Mouse (Mus musculus): ENCODE results near the gene Noxo1. TPM values are rescaled to one million over a fixed set of nuclear protein-coding genes. Genes with fewer than 3 reads are reported as not detected.

Gene Noxo1
- polyA plus RNA-seq, 1 experiment from 2014 or later, result 1.3 TPM

DNA sequence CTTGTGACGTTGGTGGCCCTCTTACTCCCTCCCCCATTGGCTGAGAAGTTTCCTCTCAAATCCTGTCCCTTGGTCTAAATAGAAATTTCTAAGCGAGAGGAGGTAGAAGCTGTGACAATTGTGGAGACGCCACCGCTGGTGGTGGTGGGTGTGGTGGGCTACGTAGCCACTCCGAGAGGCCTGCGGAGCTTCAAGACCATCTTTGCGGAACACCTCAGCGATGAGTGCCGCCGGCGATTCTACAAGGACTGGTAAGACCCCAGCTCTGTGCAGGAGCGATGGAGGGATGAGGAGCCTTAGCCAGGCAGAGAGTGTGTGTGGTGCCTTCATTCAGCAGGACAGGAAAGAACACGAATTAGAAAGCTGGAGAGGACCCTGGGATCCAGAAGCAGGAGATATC lies 34.8 kb downstream of the Noxo1 start:
- ATAC-seq (ENCODE audit: insufficient number of reproducible peaks, low FRiP score), result no peak
- no peak overlapping the region for H3K27ac ChIP-seq (ENCODE audit: poor library complexity, severe bottlenecking)
- H3K9me3 ChIP-seq (replicated peaks), result no peaks in the 10 kb centered on the region
- H3K4me2 ChIP-seq, result no peak overlapping the region
- no peak overlapping the region for H3K9ac ChIP-seq
- peaks cover 14% of the 10 kb centered on the region for H3K4me1 ChIP-seq (replicated peaks)
- H3K36me3 ChIP-seq, result no peaks in the 10 kb centered on the region
- WGBS, result 80% methylated on average over 14 of the region's 14 CpGs
- H3K27me3 ChIP-seq (replicated peaks), result peaks cover 10% of the 10 kb centered on the region; the same call in 1 of the 2 replicates
- no peak overlapping the region for H3K4me3 ChIP-seq

DNA sequence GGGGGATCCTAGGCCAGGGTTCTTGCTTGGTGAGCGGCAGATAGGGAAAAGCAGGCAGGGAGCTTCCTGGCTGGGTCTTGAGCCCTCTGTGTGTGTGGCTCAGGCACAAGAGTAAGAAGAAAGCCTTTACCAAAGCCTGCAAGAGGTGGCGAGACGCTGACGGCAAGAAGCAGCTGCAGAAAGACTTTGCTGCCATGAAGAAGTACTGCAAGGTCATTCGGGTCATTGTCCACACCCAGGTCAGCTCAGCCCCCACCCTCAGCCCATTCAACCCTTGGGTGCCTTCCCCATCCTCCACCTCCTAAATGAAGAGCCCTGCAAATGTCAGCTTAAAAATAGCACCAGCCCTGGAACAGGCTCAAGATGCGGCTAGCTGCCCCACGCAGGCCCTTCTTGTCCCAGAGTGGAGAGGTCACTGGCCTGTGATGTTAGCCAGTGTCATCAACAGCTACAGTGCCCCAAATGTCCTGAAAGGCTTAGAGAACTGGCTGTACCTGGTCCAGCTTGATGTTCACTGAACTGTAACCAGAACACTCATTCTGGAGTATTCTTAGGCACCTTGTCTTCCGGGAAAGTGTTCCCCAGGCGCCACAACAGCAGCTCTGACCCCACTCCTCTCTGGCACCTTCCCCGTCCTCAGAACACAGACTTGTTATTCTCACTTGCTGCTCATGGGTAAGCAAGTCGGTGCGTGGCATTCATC lies 36.4 kb downstream of the Noxo1 start:
- no peaks in the 10 kb centered on the region for H3K36me3 ChIP-seq
- no peak overlapping the region for H3K9ac ChIP-seq
- H3K4me2 ChIP-seq, result no peak overlapping the region
- H3K27ac ChIP-seq (ENCODE audit: poor library complexity, severe bottlenecking), result peak overlapping the region; percentile 36; the same call in 1 of the 2 replicates
- H3K27me3 ChIP-seq (replicated peaks), result peaks cover 9% of the 10 kb centered on the region; the same call in 1 of the 2 replicates
- peaks cover 24% of the 10 kb centered on the region for H3K4me1 ChIP-seq (replicated peaks)
- no peak for ATAC-seq (ENCODE audit: insufficient number of reproducible peaks, low FRiP score)
- no peak overlapping the region for H3K4me3 ChIP-seq
- 64% methylated on average over 12 of the region's 12 CpGs for WGBS
- H3K9me3 ChIP-seq (replicated peaks), result no peaks in the 10 kb centered on the region

DNA sequence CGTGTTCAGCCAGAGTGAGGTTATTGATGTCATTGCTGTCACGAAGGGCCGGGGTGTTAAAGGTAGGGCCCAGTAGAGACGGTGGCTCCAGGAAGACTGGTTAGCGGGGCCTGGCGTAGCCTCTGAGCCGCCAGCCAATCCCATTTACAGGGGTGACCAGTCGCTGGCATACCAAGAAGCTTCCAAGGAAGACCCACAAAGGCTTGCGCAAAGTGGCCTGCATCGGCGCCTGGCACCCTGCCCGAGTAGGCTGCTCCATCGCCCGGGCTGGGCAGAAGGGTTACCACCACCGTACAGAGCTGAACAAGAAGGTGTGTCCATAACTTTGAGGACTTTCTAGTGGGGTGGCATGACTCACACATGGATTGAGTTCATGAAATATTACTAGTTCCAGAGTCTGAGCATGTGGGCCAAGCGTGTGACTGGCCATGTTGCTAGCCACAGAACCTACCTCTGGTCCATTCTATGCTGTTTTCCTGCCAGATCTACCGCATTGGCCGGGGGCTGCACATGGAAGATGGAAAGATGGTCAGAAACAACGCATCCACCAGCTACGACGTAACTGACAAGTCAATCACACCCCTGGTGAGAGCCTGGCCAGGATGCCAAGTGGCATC lies 37.5 kb downstream of the Noxo1 start:
- no peak for ATAC-seq (ENCODE audit: insufficient number of reproducible peaks, low FRiP score)

GRCm38 (mm10) chr17:24734513-24734912 lies 38.5 kb downstream of the Noxo1 start:
- Histone ChIP-seq H3K4me3 (no peak overlapping the region), H3K4me2 (no peak overlapping the region), H3K4me1 (replicated peaks) (peaks cover 30% of the 10 kb centered on the region), H3K9me3 (replicated peaks) (no peaks in the 10 kb centered on the region), H3K27ac (ENCODE audit: poor library complexity, severe bottlenecking) (no peak overlapping the region), H3K36me3 (no peaks in the 10 kb centered on the region), H3K9ac (no peak overlapping the region), H3K27me3 (replicated peaks) (no peaks in the 10 kb centered on the region)
- WGBS, result 79% methylated on average over 1 of the region's 1 CpGs
- no peak for ATAC-seq (ENCODE audit: insufficient number of reproducible peaks, low FRiP score)

More for the DNA sequence above, 37.5 kb downstream of the Noxo1 start:
- Histone ChIP-seq H3K4me3 (no peak overlapping the region), H3K9me3 (replicated peaks) (no peaks in the 10 kb centered on the region), H3K36me3 (no peaks in the 10 kb centered on the region), H3K27me3 (replicated peaks) (no peaks in the 10 kb centered on the region), H3K4me2 (no peak overlapping the region), H3K4me1 (replicated peaks) (peaks cover 30% of the 10 kb centered on the region), H3K27ac (ENCODE audit: poor library complexity, severe bottlenecking) (no peak overlapping the region), H3K9ac (no peak overlapping the region)
- 86% methylated on average over 21 of the region's 21 CpGs for WGBS

GRCm38 (mm10) chr17:24735446-24735845 lies 39.4 kb downstream of the Noxo1 start:
- Histone ChIP-seq H3K27me3 (replicated peaks) (no peaks in the 10 kb centered on the region), H3K4me1 (replicated peaks) (peaks cover 30% of the 10 kb centered on the region), H3K4me2 (0 out of 2 replicates have a peak overlapping the region, but pooled peaks have one; percentile 79), H3K27ac (ENCODE audit: poor library complexity, severe bottlenecking) (no peak overlapping the region), H3K9me3 (replicated peaks) (no peaks in the 10 kb centered on the region), H3K36me3 (peaks cover 7% of the 10 kb centered on the region; the same call in 1 of the 2 replicates), H3K9ac (no peak overlapping the region), H3K4me3 (no peak overlapping the region)
- no peak for ATAC-seq (ENCODE audit: insufficient number of reproducible peaks, low FRiP score)
- WGBS, result 84% methylated on average over 7 of the region's 7 CpGs

DNA sequence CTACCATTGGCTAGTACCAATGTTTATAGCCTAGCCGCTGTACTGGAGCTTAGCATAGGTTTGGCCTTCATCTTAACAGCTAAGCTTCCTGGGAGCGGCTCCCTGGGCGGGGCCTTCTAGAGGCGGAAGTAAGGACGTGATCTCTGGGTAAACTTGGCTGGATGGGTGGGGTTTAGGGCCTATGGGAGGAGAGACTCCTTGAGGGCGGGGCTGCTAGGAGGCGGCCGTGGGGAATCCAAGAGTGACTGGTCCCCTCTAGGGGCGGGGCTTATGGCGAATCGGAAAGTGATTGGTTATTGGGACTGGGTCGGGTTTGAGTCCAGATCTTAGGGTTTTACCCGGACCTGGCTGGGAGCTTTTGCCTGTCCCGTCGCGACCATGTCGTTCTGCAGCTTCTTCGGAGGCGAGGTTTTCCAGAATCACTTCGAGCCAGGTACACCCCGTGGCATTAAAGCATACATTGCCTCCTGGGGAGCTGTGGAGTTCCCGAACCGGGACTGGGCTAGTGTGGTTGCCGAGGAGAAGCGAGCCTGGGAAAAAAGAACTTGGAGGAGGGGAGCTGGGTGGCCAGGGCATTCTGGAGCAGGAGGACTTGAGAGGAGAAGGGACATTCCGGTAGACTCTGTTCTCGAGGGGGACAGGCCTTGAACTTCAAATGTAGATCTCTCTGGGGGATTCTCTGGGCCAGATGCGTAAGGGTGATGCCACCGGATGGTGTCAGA lies 40.5 kb downstream of the Noxo1 start, which contains the start of gene Msrb1:
TSS of gene Msrb1 (plus strand) at position 313 of the 722 bp plus-strand sequence.
- Histone ChIP-seq H3K9ac (peak within 1 kb of the TSS; percentile 82), H3K4me2 (peak within 1 kb of the TSS; percentile 79), H3K4me3 (peak within 1 kb of the TSS; percentile 69), H3K27me3 (replicated peaks) (no peaks in the 10 kb centered on the region), H3K9me3 (replicated peaks) (no peaks in the 10 kb centered on the region), H3K4me1 (replicated peaks) (peaks cover 30% of the 10 kb centered on the region), H3K36me3 (peaks cover 13% of the 10 kb centered on the region; the same call in 1 of the 2 replicates), H3K27ac (ENCODE audit: poor library complexity, severe bottlenecking) (peak within 1 kb of the TSS; percentile 51; the same call in 1 of the 2 replicates)
- peak; percentile 96 for ATAC-seq (ENCODE audit: insufficient number of reproducible peaks, low FRiP score)
- under 1% methylated on average over 29 of the region's 29 CpGs for WGBS

DNA sequence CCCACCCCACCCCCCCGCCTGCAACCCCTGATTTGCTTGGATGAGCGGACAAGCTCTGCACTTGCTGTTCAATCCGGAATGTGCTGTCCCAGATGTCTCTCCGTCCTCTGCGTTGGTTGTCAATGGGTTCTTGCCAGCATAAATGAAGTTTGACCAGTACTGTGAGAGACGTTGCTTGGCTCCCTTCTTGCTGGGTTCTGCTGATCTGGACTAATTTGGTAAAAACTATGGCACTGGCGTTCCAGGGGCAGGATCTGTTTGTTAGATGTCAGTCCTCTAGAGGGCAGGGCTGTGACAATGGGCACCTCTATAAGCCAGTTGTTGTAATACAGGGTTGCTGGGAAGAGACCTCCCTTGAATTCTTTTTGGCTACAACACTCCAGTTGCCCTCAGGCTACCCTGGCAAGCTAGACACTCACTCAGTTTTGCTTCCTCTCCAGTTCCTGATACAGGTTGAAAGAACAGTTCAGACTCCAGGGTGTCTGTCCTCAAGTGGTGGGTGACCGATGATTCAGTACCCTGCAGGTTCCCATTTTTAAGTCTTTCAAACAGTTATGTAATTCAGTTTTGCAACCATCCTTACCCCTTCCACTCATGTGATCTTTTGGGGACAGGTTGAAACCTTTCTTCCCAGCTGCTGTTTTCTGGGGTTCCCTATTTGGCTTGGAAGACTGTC lies 41.2 kb downstream of the Noxo1 start:
- peak overlapping the region; percentile 79 for H3K4me2 ChIP-seq
- peaks cover 16% of the 10 kb centered on the region; the same call in 1 of the 2 replicates for H3K36me3 ChIP-seq
- no peaks in the 10 kb centered on the region for H3K9me3 ChIP-seq (replicated peaks)
- H3K27me3 ChIP-seq (replicated peaks), result no peaks in the 10 kb centered on the region
- H3K27ac ChIP-seq (ENCODE audit: poor library complexity, severe bottlenecking), result no peak overlapping the region
- WGBS, result 26% methylated on average over 8 of the region's 8 CpGs
- peak overlapping the region; percentile 69 for H3K4me3 ChIP-seq
- peaks cover 23% of the 10 kb centered on the region for H3K4me1 ChIP-seq (replicated peaks)
- no peak for ATAC-seq (ENCODE audit: insufficient number of reproducible peaks, low FRiP score)
- peak overlapping the region; percentile 82 for H3K9ac ChIP-seq

GRCm38 (mm10) chr17:24738238-24738637 lies 42.2 kb downstream of the Noxo1 start:
- no peak overlapping the region for H3K4me2 ChIP-seq

DNA sequence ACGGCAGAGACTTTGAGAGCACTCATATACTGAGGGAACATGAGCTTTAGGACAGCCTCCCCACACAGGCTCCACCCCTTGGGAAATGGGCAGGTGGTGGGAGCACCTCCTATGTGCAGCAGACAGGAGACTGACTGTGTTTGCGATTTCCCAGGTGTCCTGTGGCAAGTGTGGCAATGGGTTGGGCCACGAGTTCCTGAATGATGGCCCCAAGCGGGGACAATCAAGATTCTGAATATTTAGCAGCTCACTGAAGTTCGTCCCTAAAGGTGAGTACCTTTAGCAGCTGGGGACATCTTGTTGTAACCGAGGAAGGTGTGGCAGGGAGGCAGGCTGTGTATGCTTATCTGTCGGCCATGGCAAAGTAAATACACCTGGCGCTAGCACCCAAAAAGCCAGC lies 43.9 kb downstream of the Noxo1 start:
- no peak overlapping the region for H3K4me3 ChIP-seq
- H3K36me3 ChIP-seq, result peaks cover 16% of the 10 kb centered on the region; the same call in 1 of the 2 replicates
- no peak overlapping the region for H3K27ac ChIP-seq (ENCODE audit: poor library complexity, severe bottlenecking)
- no peak overlapping the region for H3K9ac ChIP-seq
- H3K4me1 ChIP-seq (replicated peaks), result peaks cover 17% of the 10 kb centered on the region
- no peaks in the 10 kb centered on the region for H3K27me3 ChIP-seq (replicated peaks)
- H3K4me2 ChIP-seq, result no peak overlapping the region
- 77% methylated on average over 8 of the region's 8 CpGs for WGBS
- H3K9me3 ChIP-seq (replicated peaks), result no peaks in the 10 kb centered on the region
- ATAC-seq (ENCODE audit: insufficient number of reproducible peaks, low FRiP score), result no peak

More at GRCm38 (mm10) chr17:24738238-24738637, 42.2 kb downstream of the Noxo1 start:
- Histone ChIP-seq H3K27ac (ENCODE audit: poor library complexity, severe bottlenecking) (no peak overlapping the region), H3K4me3 (no peak overlapping the region), H3K36me3 (peaks cover 16% of the 10 kb centered on the region; the same call in 1 of the 2 replicates), H3K4me1 (replicated peaks) (peaks cover 17% of the 10 kb centered on the region), H3K9me3 (replicated peaks) (no peaks in the 10 kb centered on the region), H3K27me3 (replicated peaks) (no peaks in the 10 kb centered on the region), H3K9ac (no peak overlapping the region)
- WGBS, result 79% methylated on average over 4 of the region's 4 CpGs
- no peak for ATAC-seq (ENCODE audit: insufficient number of reproducible peaks, low FRiP score)

- WGBS, result 81% methylated on average over 8 of the region's 8 CpGs
- Histone ChIP-seq H3K4me3 (no peak overlapping the region), H3K4me2 (no peak overlapping the region), H3K9me3 (replicated peaks) (no peaks in the 10 kb centered on the region), H3K9ac (no peak overlapping the region), H3K36me3 (peaks cover 16% of the 10 kb centered on the region; the same call in 1 of the 2 replicates), H3K27ac (ENCODE audit: poor library complexity, severe bottlenecking) (no peak overlapping the region), H3K27me3 (replicated peaks) (peaks cover 11% of the 10 kb centered on the region; the same call in 1 of the 2 replicates), H3K4me1 (replicated peaks) (peaks cover 11% of the 10 kb centered on the region)
- ATAC-seq (ENCODE audit: insufficient number of reproducible peaks, low FRiP score), result no peak
These were observed 46.3 kb downstream of the Noxo1 start for GRCm38 (mm10) chr17:24742307-24742706.

Data from heart, embryonic 12.5 days (tissue).